Mouse (Mus musculus) c-Kit-negative CD71-positive TER-119-positive erythroid progenitor cells, embryonic 14.5 days (primary cell): ENCODE results near the gene Gm17268.

Experiments used
- DNase-seq: peaks from one replicate; pipeline ENCODE4 v3.0.0-alpha.2; 2013; ENCODE audit warnings: low read depth, low spot score

The Gm17268 gene

DNA sequence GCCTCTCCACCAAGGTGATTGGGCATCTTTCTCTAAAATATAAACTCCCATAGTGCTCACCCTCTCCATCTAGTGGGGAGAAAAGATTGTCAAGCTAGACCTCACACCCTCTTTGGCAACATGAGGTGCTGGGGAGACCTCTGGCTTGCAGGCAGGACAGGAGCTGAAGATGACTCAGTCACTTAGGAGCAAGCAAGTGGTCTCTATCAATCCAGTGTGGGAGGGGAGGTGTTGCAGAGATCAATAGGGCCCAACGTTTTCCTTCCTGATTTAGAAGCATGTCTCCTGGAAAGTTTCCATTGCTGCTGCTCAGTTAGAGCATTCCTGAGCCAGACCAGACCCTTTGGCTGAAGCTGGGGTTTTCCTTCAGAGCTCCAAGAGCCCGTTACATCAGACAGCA is at the start of gene Gm17268:
Gm17268 (minus strand) TSS at position 28 of the 400 bp plus-strand sequence.
- no peak for DNase-seq

DNA sequence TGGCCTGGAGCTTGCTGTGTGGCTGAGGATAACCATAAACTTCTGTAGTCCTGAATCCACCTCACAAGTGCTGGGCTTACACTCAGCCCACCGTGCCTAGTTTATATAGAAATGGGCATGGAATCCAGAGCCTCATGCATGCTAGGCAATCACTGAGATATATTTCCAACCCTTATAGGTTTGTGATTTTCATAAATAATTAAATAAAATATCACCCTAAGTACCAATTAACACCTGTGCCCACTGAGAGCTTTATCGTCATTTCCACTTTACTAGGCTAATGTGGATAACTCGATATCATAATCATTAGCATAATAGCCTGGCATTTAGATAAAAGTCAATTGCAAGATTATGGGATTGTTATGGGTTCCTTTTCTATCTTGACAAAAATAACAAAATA is 46.0 kb upstream of the Gm17268 start:
- DNase-seq = no peak

DNA sequence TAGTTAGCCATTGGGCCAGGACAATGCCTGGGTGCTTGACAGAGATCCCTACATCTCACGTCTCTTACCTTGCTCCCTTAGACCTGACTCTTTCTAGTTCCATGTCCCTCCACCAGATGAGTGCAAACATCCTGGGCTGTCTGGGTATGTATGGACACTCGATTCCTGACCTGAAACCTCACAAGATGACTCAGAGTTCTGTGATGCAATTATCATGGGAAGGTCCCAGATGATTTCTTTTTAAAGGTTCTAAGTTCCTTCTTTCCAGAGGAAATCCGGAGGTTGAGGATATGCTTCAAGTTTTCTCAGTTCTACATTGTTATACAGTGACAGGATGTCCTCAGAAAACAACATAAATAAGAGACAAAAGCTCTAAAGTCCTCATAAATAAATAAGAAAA is 42.5 kb upstream of the Gm17268 start:
- no peak for DNase-seq

DNA sequence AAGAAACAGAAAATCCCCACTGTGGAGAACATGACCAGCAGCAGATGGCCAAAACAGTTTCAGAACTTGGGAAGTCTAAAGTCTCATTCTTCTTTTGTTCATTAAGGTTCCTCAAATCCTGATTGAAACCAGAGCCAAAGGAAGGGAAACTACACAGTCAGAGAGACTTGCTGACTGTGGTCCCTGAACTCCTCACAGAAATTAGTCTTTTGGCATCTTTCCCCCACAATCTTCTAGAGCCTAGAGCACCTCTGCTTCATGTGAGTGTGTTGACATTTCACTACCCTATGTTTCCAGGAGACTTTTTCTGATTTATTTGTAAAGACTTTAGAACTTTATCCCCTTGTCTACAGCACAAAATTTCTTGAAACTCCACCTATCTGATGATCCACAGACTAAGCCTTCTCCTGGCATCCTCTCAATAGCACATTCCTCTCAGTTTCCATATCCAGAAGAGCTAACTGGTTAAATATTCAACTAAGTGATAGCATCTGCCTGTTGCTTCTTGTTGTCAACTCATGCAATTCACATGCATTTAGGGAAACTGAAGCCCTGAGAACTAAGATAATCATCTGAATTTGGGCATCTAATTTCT is 39.9 kb upstream of the Gm17268 start:
- no peak for DNase-seq

DNA sequence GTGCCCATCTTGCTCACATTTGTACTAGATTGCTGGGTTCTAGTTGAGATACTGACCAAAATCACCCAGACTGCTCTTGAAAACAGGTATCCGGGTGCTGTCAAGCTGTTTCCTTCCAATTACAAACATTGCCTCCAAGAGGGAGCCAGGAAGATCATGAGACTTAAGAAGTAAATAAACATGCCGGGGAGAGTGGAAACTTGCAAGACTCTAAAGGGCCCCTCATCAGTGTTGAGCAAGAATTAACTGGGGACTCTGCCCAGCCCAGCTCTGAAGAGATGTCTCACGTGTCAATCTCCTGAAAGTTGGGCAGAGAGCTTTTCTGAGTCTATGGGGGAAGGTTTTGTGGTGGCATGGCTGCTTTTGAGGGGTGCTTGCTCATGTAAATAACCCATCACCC is 38.7 kb upstream of the Gm17268 start:
- DNase-seq = no peak

DNA sequence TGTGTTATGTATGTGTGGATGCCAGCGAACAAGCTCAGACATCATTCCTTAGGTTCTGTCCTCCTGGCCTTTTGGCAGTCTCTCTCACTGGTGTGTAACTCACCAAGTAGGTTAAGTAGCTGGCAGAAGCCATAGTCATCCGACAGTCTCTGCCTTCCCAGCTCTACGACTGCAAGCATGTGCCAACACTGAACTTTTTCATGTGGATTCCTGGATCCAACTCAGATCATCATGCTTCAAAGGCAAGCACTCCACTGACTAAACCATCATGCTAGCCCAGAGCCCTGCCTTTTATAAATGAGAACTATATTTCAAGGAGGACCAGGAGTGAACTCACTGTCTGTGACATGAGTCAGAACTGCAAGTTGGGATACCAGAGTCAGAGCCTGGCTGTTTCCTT is 35.3 kb upstream of the Gm17268 start:
- no peak for DNase-seq

DNA sequence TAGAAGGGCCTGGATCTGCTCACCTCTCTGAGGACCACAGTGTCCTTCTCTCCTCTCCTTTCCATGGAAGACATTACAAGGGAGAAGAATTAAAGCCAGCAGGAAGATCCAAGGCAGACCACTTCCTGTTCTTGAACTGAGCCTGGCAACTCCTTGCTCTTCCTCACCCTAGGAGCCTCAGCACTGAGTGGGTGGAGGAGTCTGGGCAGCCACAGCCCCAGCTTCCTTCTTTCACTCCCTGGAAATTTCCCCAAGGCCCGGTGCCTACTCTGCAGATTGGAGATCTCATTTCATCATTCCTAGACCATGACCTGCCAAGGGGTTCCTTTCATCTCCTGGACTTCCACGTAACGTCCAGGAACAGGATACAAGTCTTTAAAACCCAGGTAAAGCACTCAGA is 34.6 kb upstream of the Gm17268 start:
- no peak for DNase-seq

DNA sequence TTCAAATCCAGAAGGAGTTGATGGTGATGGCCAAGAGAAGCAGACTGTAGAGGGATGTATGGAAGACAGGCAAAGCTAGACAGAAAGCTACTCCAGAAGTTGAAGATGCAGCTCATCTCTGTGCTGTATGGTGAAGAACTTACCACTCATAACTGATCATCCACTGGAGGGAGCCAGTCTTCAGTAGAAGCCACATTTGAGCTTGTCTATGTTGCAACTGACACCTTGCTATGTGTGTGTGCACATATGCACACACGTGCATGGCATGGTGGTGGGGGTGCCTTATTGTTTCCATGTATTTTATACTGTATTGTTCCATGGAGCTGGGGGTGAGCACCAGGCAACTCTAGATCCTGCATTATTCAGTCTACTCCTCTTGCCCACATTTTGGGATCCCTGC is 34.0 kb upstream of the Gm17268 start:
- DNase-seq = no peak

DNA sequence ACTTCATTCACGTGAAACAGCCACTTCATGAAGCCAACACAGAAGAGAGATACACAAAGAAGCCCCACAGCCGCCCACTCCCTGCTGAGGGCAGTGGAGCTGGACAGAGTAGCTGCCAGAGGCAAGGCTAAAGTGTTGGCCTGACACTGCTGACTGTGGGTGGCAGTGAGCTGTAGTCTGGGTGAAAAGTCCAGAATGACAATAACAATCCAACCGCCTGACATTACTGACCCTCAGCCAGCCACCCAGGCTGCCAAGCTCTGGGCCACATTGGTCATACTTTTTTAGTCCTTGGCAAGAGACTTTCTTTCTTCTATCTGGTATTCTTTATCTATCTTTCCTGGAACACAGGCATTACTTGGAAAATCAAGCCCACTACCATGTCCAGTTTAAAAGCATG is 32.7 kb upstream of the Gm17268 start:
- DNase-seq = no peak

DNA sequence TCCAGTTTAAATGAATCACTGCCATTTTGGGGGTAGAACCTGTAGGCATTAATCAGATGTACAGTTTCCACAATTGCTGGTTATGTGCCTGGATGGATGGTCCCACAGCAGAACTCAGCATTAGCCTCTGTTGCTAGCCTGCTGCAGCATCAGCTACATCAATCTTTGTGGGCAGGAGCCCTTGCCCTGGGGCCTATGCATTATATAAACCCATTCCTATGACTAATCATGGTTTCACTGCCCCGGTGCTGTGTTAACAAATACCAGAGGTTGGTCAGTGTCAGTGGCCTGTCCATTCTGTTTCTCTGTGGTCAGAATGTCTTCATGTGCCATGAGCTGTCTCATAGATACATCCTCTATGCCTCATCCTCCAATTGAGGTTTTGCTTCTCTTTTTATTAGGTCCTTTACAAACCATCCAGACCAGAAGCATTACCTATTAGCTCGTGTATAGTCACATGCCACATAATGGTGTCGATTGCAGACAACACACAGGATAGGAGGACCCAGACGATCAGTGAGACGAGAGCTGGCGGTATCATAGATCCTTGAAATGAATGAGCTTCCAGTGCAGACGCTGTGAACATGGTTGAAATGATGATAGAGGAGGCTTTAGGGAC is 28.7 kb upstream of the Gm17268 start:
- no peak for DNase-seq

DNA sequence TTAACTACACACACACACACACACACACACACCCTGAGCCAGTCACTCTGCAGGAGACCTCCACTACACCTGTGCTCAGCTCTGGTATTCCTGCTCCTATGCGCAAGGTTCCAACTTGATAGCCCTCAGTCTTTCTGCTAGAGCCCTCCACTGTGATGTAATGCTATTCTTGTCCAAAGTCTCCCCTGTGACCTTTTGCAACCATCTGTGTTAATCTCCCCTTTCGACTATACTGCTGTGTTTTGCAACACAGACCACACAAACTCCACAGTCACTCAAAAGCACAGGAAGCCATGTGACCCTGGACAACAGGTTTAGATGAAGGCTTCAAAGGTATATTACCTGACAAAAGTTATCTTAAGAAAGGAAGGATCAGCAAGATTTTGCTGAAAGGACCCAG is 25.1 kb upstream of the Gm17268 start:
- DNase-seq = no peak

DNA sequence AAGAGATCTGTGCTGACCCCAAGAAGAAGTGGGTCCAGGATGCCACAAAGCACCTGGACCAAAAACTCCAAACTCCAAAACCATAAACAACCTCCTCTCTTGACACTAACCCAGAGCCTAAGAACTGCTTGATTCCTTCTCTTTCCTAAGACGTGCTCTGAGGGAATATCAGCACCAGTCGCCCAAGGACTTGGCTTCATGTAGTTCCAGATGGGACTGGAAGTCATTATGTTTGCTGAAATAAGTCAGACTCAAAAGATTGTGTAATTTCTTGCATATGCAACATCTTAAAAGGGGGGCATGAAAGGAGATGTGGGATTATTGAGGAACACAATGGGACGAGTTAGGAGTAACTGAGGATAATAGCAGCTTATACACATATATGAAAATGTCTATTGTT is 23.9 kb upstream of the Gm17268 start:
- DNase-seq = no peak

DNA sequence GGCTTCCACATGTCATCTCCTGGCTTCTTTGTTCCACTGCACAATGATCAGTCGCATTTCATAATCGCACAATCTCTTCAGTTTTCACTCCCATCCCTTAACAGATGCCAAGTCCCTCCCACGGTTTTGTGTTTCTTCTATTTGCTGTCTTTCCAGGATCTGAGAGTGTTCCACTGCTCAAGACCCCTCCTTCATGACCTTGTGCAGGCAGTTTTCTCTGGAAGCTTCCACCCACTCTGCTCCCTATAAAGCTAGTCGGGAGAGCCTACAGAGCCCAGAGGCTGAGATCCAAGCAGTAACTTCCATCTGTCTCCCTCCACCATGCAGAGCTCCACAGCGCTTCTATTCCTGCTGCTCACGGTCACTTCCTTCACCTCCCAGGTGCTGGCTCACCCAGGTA is 19.3 kb upstream of the Gm17268 start, which contains the start of gene Ccl11:
Ccl11 (plus strand) TSS at position 178 of the 400 bp plus-strand sequence.
- DNase-seq = no peak

DNA sequence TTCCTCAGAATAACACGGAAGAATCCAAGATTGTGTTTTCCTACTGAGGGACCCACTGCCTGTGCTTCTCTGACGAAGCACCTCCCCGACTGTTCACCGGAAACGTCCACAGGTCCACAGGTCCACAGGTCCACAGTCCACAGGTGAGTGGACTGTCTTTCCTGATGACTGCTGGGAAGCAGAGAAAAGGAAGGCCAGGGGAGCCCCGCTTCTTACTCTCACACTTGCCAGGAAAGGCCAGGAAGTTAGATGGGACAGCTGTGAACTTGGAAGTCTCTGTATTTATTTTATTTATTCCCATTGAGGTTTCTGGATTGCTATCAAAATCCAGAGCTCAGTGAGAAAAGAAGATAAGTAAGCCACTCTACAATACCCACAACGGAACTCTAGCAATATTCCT is 15.5 kb upstream of the Gm17268 start:
- DNase-seq = no peak

DNA sequence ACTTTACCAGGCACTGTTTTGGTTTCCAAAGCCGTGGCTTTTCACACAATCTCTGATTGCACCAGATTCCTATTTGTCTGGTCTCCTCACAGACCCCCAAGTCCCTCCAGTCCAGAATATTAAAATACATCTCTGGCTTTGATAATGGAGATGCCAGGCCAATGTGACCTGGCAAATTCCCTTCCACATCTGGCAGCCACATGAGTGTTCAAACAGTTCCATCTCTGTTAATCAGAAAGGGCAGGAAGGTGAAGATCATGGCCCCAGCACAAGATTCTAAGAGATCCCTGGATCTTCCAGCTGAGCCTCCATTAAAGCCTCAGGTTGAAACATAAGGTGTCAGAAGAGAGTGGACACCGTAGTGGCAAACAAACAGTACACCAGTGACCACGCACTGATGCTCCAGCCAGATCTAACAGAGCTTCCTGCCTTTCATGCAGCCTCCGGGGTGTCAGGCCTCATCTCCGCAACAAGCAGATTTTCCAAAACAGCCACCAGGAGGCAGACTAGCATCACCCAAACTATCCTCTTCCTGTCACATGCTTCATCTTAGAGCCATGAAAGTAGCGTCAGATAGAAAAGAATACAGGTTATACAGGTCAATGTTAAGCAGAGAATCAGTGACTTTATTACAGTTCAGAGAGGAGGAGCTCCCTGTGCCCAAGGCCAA is 9.5 kb upstream of the Gm17268 start:
- no peak for DNase-seq

DNA sequence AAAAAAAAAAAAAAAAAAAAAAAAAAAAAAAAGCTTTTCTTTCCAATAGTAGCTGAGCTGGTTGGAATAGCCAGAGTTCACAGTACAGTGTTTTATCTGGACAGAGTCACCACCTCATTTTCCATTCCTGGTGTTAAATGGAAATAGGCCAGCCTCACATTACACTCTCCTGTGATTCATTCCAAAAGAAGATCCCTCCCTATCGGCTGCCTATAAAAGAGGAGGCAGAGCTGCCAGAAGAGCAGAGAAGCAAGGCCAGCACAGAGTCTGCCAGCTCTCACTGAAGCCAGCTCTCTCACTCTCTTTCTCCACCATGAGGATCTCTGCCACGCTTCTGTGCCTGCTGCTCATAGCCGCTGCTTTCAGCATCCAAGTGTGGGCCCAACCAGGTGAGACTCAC is 7.1 kb upstream of the Gm17268 start, which contains the start of gene Ccl7:
Ccl7 (plus strand) TSS at position 242 of the 400 bp plus-strand sequence.
- DNase-seq = no peak

DNA sequence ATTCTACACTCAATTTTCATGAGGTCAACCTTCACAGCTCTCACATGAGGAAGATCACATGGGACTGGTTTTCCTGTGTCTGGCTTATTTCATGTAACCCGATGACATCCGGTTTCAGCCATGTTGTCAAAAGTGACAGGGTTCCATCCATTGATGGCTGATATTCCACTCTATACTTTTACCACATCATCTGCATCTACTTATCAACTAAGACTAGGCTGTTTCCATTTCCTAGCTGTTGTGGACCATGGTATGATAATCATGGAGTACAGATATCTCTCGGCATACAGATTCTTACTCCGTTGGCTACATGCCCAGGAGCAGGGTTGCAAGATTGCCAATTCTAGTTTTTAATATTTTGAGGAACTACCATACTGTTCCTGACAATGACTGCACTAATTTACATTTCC is 3.3 kb upstream of the Gm17268 start:
- DNase-seq = no peak

DNA sequence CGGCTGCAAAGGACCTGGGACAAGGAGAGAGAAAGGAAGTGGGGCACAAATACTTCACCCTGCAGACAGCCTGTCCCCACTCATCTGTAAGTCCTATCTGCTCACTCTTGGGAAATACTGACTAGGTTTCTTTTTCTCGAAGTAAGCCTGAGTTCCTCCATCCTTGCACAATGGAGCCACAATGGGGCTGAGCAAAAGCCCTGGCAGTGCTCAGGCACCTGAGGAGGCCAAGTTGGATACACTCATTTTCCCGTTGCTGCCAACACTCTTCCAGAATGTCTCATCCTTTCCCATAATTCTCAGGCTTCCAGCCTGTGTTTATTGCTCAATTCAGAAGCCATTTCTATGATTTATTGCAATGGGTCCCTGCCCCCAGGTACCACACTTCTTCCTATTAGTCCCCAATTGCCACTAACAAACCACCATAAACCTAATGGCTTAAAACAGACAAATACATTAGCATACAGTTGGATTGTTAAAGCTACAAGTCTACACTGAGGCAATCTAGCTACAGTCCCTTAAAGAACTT is 834 bp upstream of the Gm17268 start:
- no peak for DNase-seq

DNA sequence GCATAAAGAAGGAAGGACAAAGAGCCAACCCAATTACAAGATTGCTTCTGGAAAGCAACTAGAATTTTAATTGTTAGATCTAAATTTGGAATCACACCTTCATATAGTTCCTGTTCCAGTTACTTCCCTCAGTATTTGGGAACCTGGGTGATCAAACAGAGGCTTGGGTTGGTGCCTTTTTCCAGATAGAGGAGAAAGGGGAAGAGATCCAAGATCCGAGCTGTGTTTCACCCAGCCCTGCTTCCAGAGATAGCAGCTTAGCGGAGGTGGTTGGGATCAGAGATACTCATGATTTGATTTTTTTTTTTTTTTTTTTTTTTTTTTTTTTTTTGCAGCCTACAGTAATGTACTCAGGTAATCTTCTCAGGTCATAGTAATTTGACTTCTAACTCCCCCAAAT is 2.5 kb downstream of the Gm17268 start:
- no peak for DNase-seq

DNA sequence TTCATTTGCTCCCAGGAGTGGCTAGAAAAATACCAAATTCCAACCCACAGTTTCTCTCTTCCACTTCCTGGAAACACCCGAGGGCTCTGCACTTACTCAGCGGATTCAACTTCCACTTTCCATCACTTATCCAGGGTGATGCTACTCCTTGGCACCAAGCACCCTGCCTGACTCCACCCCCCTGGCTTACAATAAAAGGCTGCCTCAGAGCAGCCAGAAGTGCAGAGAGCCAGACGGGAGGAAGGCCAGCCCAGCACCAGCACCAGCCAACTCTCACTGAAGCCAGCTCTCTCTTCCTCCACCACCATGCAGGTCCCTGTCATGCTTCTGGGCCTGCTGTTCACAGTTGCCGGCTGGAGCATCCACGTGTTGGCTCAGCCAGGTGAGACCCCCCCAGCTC is 3.0 kb downstream of the Gm17268 start, which contains the start of gene Ccl2:
Ccl2 (plus strand) TSS at position 216 of the 400 bp plus-strand sequence.
- no peak for DNase-seq

DNA sequence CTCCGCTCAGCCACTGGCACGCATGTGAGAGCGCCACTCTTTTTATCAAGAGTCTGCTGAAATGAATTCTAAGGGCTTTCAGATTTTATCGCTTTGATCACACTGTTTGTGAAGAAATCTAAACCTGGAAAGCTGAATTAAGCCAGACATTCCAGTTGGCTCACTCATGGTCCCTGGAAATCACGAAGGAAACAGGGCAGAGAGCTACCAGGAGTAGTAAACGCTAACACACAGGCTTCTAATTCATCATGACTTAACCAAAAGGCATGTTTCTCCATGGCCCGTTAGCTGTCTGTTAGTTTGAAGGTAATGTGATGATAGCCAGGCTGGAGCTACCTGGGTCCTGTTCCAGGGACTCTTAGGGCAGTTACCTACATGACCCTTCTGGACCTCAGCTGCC is 3.9 kb downstream of the Gm17268 start:
- DNase-seq = no peak

DNA sequence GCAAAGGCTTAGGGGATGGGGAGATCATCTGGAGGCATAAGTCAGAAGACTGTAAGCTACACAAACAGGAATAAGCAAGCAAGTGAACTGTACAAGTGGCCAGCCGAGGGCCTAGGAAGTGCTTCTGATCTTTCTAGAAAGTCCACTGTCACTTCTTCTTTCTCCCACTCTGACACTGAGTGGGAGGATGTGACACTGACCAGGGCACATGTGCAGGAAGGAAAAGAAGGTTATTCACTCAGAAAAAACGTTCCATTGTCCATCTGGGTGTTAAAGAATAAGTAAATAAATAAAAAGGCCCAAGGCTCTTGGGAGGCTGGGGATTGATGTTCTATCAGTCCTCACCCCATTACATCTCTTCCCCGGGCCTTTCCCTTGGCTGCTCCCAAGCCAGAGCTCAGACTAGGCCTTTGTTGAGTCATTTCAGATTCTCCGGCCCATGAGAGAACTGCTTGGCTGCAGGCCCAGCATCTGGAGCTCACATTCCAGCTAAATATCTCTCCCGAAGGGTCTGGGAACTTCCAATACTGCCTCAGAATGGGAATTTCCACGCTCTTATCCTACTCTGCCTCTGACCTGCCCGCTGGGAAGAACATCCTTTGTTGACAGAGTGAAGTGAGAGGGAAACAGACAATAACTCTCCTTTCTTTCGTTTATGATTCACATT is 5.6 kb downstream of the Gm17268 start:
- DNase-seq = no peak
